Mouse (Mus musculus) hindbrain, embryonic 15.5 days (tissue): ENCODE measurements around the gene Pga5. TPM values are rescaled to one million over a fixed set of nuclear protein-coding genes. Genes with fewer than 3 reads are reported as not detected.
A peak's percentile ranks its signal among the peaks of the same experiment; 100 is the strongest.

ENCODE experiments used
- ATAC-seq: fragments of 200-750 bp; cut with Nextera tagmentation; 2 replicates; pipeline ENCODE4 v1.8.0; 2017; ENCODE audit warnings: low read depth, moderate number of reproducible peaks, moderate TSS enrichment; ENCODE audit not compliant: low FRiP score
- H3K27ac ChIP-seq: fragments of 300-500 bp; sonication (generic); replicated peaks from 2 replicates; pipeline ENCODE4 v1.5.1; 2015; ENCODE audit warnings: mild to moderate bottlenecking, inconsistent platforms
- H3K27me3 ChIP-seq: fragments of 300-500 bp; sonication (generic); 2 replicates; pipeline ENCODE4 v1.6.1; 2015; ENCODE audit warnings: control low read depth, inconsistent platforms
- H3K36me3 ChIP-seq: fragments of 300-500 bp; sonication (generic); 2 replicates; pipeline ENCODE4 v1.6.1; 2015; ENCODE audit warnings: control low read depth, inconsistent platforms
- H3K4me1 ChIP-seq: fragments of 300-500 bp; sonication (generic); replicated peaks from 2 replicates; pipeline ENCODE4 v1.6.1; 2015; ENCODE audit warnings: control low read depth, inconsistent platforms
- H3K4me2 ChIP-seq: fragments of 300-500 bp; sonication (generic); 2 replicates; pipeline ENCODE4 v1.6.1; 2015; ENCODE audit warnings: moderate library complexity, mild to moderate bottlenecking, inconsistent platforms
- H3K4me3 ChIP-seq: fragments of 300-500 bp; sonication (generic); 2 replicates; pipeline ENCODE4 v1.5.1; 2015; ENCODE audit warnings: mild to moderate bottlenecking, inconsistent platforms
- H3K9ac ChIP-seq: fragments of 300-500 bp; sonication (generic); 2 replicates; pipeline ENCODE4 v1.6.1; 2015; ENCODE audit warnings: inconsistent platforms
- H3K9me3 ChIP-seq: fragments of 300-500 bp; sonication (generic); 2 replicates; pipeline ENCODE4 v1.6.1; 2016; ENCODE audit warnings: control low read depth, inconsistent platforms
- WGBS: fragments of 180-500 bp; shearing (Covaris S2); methylation state at CpG from one replicate; pipeline ENCODE4 v1.1.7; 2015; 5-methylcytosine and 5-hydroxymethylcytosine counted together
- polyA plus RNA-seq: library from polyadenylated mRNA; unstranded; fragments of >200 nt; fragmentation: Nextera tagmentation; extraction: Ambion mirVana; gene quantifications from 2 replicates; pipeline ENCODE4 v1.2.1, GENCODE M21; 2015

Gene Pga5
- polyA plus RNA-seq, 1 experiment from 2014 or later = not detected

- Histone ChIP-seq H3K4me1 (peaks cover 48% of the 10 kb centered on the region), H3K9me3 (no peaks in the 10 kb centered on the region), H3K4me2 (no peak overlapping the region), H3K27me3 (no peaks in the 10 kb centered on the region), H3K9ac (no peak overlapping the region), H3K4me3 (no peak overlapping the region), H3K27ac (no peak overlapping the region), H3K36me3 (no peaks in the 10 kb centered on the region)
- 50% methylated on average over 6 of the region's 6 CpGs for WGBS
- no peak for ATAC-seq
Observed at GRCm38 (mm10) chr19:10701013-10701726, 23.3 kb upstream of the Pga5 start.

- Histone ChIP-seq H3K4me3 (no peak overlapping the region), H3K9me3 (no peaks in the 10 kb centered on the region), H3K36me3 (no peaks in the 10 kb centered on the region), H3K9ac (no peak overlapping the region), H3K27me3 (no peaks in the 10 kb centered on the region), H3K4me2 (no peak overlapping the region), H3K27ac (no peak overlapping the region), H3K4me1 (peaks cover 60% of the 10 kb centered on the region)
- ATAC-seq = no peak
- 70% methylated on average over 9 of the region's 9 CpGs for WGBS
Observed at GRCm38 (mm10) chr19:10699851-10700250, 22.0 kb upstream of the Pga5 start.

GRCm38 (mm10) chr19:10698131-10698991 is 20.5 kb upstream of the Pga5 start:
- Histone ChIP-seq H3K4me1 (peaks cover 60% of the 10 kb centered on the region), H3K27ac (no peak overlapping the region; the same call in 1 of the 2 replicates), H3K9me3 (no peaks in the 10 kb centered on the region), H3K9ac (no peak overlapping the region), H3K27me3 (no peaks in the 10 kb centered on the region), H3K36me3 (no peaks in the 10 kb centered on the region), H3K4me3 (no peak overlapping the region), H3K4me2 (no peak overlapping the region)
- WGBS = 64% methylated on average over 9 of the region's 9 CpGs
- no peak for ATAC-seq

- Histone ChIP-seq H3K27me3 (no peaks in the 10 kb centered on the region), H3K9me3 (no peaks in the 10 kb centered on the region), H3K4me3 (no peak overlapping the region), H3K36me3 (no peaks in the 10 kb centered on the region), H3K9ac (peak overlapping the region; percentile 20; the same call in 1 of the 2 replicates), H3K4me1 (peaks cover 68% of the 10 kb centered on the region), H3K4me2 (peak overlapping the region; percentile 16), H3K27ac (peak overlapping the region; percentile 69)
- 21% methylated on average over 7 of the region's 7 CpGs for WGBS
- ATAC-seq = no peak
Observed at GRCm38 (mm10) chr19:10695801-10696200, 17.9 kb upstream of the Pga5 start.

- Histone ChIP-seq H3K4me1 (peaks cover 69% of the 10 kb centered on the region), H3K27ac (no peak overlapping the region)
- ATAC-seq = no peak
Observed at GRCm38 (mm10) chr19:10693926-10694682, 16.2 kb upstream of the Pga5 start.

GRCm38 (mm10) chr19:10692361-10692760 is 14.5 kb upstream of the Pga5 start:
- H3K36me3 ChIP-seq = no peaks in the 10 kb centered on the region
- 91% methylated on average over 4 of the region's 4 CpGs for WGBS
- no peaks in the 10 kb centered on the region for H3K27me3 ChIP-seq
- no peak overlapping the region for H3K27ac ChIP-seq
- ATAC-seq = no peak
- no peak overlapping the region for H3K4me3 ChIP-seq
- no peak overlapping the region for H3K9ac ChIP-seq
- no peak overlapping the region for H3K4me2 ChIP-seq
- H3K9me3 ChIP-seq = no peaks in the 10 kb centered on the region
- H3K4me1 ChIP-seq = peaks cover 59% of the 10 kb centered on the region

More at GRCm38 (mm10) chr19:10693926-10694682, 16.2 kb upstream of the Pga5 start:
- H3K4me3 ChIP-seq = no peak overlapping the region
- H3K4me2 ChIP-seq = no peak overlapping the region
- no peak overlapping the region for H3K9ac ChIP-seq
- WGBS = 89% methylated on average over 10 of the region's 10 CpGs
- H3K27me3 ChIP-seq = no peaks in the 10 kb centered on the region
- H3K9me3 ChIP-seq = no peaks in the 10 kb centered on the region
- H3K36me3 ChIP-seq = no peaks in the 10 kb centered on the region

GRCm38 (mm10) chr19:10691660-10692059 is 13.8 kb upstream of the Pga5 start:
- no peak for ATAC-seq
- no peak overlapping the region for H3K4me2 ChIP-seq
- no peaks in the 10 kb centered on the region for H3K9me3 ChIP-seq
- H3K4me3 ChIP-seq = no peak overlapping the region
- no peaks in the 10 kb centered on the region for H3K36me3 ChIP-seq
- no peaks in the 10 kb centered on the region for H3K27me3 ChIP-seq
- peaks cover 53% of the 10 kb centered on the region for H3K4me1 ChIP-seq
- H3K27ac ChIP-seq = no peak overlapping the region
- H3K9ac ChIP-seq = no peak overlapping the region
- 88% methylated on average over 3 of the region's 3 CpGs for WGBS

- WGBS = 91% methylated on average over 4 of the region's 4 CpGs
Observed at GRCm38 (mm10) chr19:10691121-10691520, 13.2 kb upstream of the Pga5 start.

GRCm38 (mm10) chr19:10690336-10690735 is 12.5 kb upstream of the Pga5 start:
- no peak for ATAC-seq
- Histone ChIP-seq H3K4me2 (peak overlapping the region; percentile 68), H3K4me1 (peaks cover 41% of the 10 kb centered on the region), H3K27ac (peak overlapping the region; percentile 96), H3K9ac (peak overlapping the region; percentile 77; the same call in 1 of the 2 replicates), H3K27me3 (no peaks in the 10 kb centered on the region), H3K4me3 (peak overlapping the region; percentile 64), H3K36me3 (no peaks in the 10 kb centered on the region), H3K9me3 (no peaks in the 10 kb centered on the region)
- WGBS = 80% methylated on average over 3 of the region's 3 CpGs

More at GRCm38 (mm10) chr19:10691121-10691520, 13.2 kb upstream of the Pga5 start:
- Histone ChIP-seq H3K4me2 (no peak overlapping the region), H3K36me3 (no peaks in the 10 kb centered on the region), H3K9ac (no peak overlapping the region), H3K4me1 (peaks cover 49% of the 10 kb centered on the region), H3K27ac (no peak overlapping the region), H3K9me3 (no peaks in the 10 kb centered on the region), H3K4me3 (no peak overlapping the region), H3K27me3 (no peaks in the 10 kb centered on the region)
- no peak for ATAC-seq

GRCm38 (mm10) chr19:10689470-10690166 is 11.7 kb upstream of the Pga5 start:
- Histone ChIP-seq H3K4me1 (peaks cover 38% of the 10 kb centered on the region), H3K36me3 (no peaks in the 10 kb centered on the region), H3K4me2 (peak overlapping the region; percentile 68), H3K9me3 (no peaks in the 10 kb centered on the region), H3K9ac (peak overlapping the region; percentile 77), H3K27ac (peak overlapping the region; percentile 96), H3K27me3 (no peaks in the 10 kb centered on the region), H3K4me3 (peak overlapping the region; percentile 64)
- WGBS = 38% methylated on average over 5 of the region's 5 CpGs
- ATAC-seq = no peak
